Mouse (Mus musculus): Measurements from ENCODE around the gene Ssmem1. TPM values are rescaled to one million over a fixed set of nuclear protein-coding genes. Genes with fewer than 3 reads are reported as not detected.
A peak's percentile ranks its signal among the peaks of the same experiment; 100 is the strongest.

Ssmem1 gene
- polyA plus RNA-seq, 1 experiment from 2014 or later, result 0.37 TPM

DNA sequence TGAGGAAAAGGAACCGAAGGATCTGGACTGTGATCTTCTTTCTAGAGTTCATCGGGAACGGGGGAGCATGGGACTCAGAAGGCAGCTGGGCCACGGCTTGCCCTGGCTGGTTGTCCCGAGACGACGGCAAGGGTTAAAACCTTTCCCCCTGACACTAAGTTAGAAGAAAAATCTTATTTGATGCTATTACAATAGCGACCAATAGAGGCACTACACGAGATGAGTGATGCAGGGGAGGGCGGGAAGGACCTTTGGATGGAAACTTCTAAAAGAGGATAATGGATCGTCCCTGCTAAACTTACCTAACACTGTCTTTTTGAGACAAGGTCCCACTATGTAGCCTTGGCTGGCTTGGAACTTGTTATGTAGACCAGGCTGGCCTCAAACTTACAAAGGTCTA is 10.8 kb downstream of the Ssmem1 start:
- no peak overlapping the region for H3K9ac ChIP-seq (replicated peaks; ENCODE audit: low read length)
- WGBS, result 65% methylated on average over 11 of the region's 11 CpGs
- no peak for ATAC-seq (ENCODE audit: low FRiP score, low TSS enrichment)
- peaks cover 9% of the 10 kb centered on the region for H3K4me1 ChIP-seq (ENCODE audit: insufficient read depth, low read length)
- H3K4me2 ChIP-seq (replicated peaks; ENCODE audit: low read depth, low read length), result no peak overlapping the region
- no peak overlapping the region for H3K4me3 ChIP-seq (ENCODE audit: low read length)
- H3K36me3 ChIP-seq (ENCODE audit: insufficient read depth, low read length), result no peaks in the 10 kb centered on the region
- H3K27ac ChIP-seq (ENCODE audit: low read length), result no peak overlapping the region
- H3K9me3 ChIP-seq (ENCODE audit: low read length), result no peaks in the 10 kb centered on the region
- H3K27me3 ChIP-seq (ENCODE audit: insufficient read depth, low read length), result no peaks in the 10 kb centered on the region

DNA sequence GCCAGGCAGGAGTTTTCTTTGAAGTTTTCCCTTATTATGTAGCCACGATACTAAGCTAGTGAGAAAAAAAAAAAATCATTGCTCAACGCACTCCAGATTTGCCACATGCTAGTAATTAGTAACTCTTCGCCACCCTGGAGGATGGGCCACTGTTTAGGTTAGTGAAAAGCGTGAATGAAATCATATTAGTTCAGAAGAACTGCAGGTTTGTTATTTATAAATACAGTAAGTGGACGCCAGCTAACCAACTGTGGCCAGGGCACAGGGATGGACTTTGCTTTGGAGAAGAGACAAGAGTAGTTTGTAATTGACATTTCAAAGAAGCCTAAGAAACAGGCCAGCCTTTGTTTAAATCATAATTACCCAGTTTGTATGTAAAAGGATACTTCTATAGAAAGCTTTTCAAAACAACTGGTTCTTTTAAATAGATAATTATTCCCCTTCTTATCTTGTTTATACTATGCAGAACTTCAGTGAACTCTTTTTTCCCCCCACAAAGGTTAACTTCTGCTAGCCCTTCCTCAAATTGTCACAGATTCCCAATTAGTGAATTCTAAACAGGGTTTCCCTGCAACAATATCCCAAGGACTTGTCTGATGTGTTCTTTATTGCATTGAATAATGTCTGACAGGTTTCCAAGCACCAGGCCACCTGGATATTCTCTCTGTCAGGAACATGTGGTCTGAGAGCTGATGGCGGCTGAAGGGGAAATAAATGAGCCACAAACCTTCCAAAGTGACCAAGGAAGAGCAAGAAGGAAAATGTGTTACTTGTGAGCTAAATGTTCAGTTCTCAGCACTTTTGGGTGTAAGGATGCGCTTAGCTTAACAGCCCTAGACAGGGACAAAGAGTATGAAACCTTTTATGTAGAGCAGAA is 16.0 kb downstream of the Ssmem1 start:
- WGBS, result 36% methylated on average over 7 of the region's 7 CpGs
- Histone ChIP-seq H3K4me1 (ENCODE audit: insufficient read depth, low read length) (peaks cover 44% of the 10 kb centered on the region), H3K36me3 (ENCODE audit: insufficient read depth, low read length) (no peaks in the 10 kb centered on the region), H3K9ac (replicated peaks; ENCODE audit: low read length) (0 out of 2 replicates have a peak overlapping the region, but pooled peaks have one; percentile 2), H3K27ac (ENCODE audit: low read length) (peak overlapping the region; percentile 96), H3K4me2 (replicated peaks; ENCODE audit: low read depth, low read length) (no peak overlapping the region), H3K27me3 (ENCODE audit: insufficient read depth, low read length) (no peaks in the 10 kb centered on the region), H3K9me3 (ENCODE audit: low read length) (no peaks in the 10 kb centered on the region), H3K4me3 (ENCODE audit: low read length) (no peak overlapping the region)
- ATAC-seq (ENCODE audit: low FRiP score, low TSS enrichment), result no peak

DNA sequence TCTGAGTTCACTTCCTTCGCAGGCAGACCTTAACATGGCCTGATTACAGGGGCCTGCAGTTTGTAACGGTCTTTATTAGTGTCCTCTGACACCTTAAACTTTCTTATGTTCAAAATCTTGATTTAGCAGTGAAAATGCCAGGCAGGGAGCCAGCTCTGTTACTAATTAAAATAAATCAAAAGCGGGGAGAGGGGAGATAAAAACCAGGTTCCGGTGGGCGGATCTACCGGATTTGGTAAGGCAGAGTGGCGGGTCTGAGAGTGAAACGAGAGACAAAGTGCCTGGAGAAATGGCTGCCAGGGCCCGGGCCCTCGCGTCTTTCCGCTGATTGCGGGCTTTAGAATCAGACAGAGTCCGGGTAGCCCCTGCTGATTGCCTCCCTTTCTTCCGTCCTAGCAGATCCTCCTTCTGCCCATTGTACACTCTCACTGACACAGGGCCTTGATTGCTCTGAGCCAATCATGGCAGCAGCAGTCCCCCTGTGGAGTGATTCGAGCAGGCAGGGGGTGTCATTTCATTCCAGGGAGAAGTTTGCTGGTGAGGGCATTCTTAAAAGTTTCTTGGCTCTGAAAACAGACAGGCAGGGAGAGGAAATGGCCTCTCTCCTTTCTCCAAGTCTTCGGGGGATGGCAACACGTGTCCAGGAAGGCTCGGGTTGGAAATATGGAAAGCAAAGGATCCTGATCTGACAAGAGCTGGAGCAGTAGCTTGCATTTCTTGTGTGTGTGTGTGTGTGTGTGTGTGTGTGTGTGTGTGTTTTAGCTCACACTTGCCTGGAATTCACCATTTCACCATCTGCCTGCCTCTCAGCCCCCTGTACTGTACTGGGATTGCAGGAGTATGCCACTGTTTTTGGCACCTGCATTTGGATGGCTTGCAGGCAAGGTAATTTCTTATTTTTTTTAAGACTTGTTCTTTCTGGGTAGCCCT is 17.2 kb downstream of the Ssmem1 start:
- Histone ChIP-seq H3K27me3 (ENCODE audit: insufficient read depth, low read length) (no peaks in the 10 kb centered on the region), H3K4me2 (replicated peaks; ENCODE audit: low read depth, low read length) (peak overlapping the region; percentile 33), H3K4me1 (ENCODE audit: insufficient read depth, low read length) (peaks cover 44% of the 10 kb centered on the region), H3K9ac (replicated peaks; ENCODE audit: low read length) (peak overlapping the region; percentile 65), H3K27ac (ENCODE audit: low read length) (peak overlapping the region; percentile 96), H3K9me3 (ENCODE audit: low read length) (no peaks in the 10 kb centered on the region), H3K36me3 (ENCODE audit: insufficient read depth, low read length) (no peaks in the 10 kb centered on the region), H3K4me3 (ENCODE audit: low read length) (no peak overlapping the region)
- WGBS, result 8% methylated on average over 19 of the region's 19 CpGs
- peak; percentile 47; the same call in 1 of the 2 replicates for ATAC-seq (ENCODE audit: low FRiP score, low TSS enrichment)

GRCm38 (mm10) chr6:30528800-30529199 is 19.2 kb downstream of the Ssmem1 start:
- Histone ChIP-seq H3K27me3 (ENCODE audit: insufficient read depth, low read length) (no peaks in the 10 kb centered on the region), H3K27ac (ENCODE audit: low read length) (peak overlapping the region; percentile 85), H3K4me2 (replicated peaks; ENCODE audit: low read depth, low read length) (no peak overlapping the region), H3K4me3 (ENCODE audit: low read length) (no peak overlapping the region), H3K4me1 (ENCODE audit: insufficient read depth, low read length) (peaks cover 44% of the 10 kb centered on the region), H3K36me3 (ENCODE audit: insufficient read depth, low read length) (no peaks in the 10 kb centered on the region), H3K9ac (replicated peaks; ENCODE audit: low read length) (no peak overlapping the region), H3K9me3 (ENCODE audit: low read length) (no peaks in the 10 kb centered on the region)
- WGBS, result 25% methylated on average over 6 of the region's 6 CpGs
- ATAC-seq (ENCODE audit: low FRiP score, low TSS enrichment), result peak; percentile 46

DNA sequence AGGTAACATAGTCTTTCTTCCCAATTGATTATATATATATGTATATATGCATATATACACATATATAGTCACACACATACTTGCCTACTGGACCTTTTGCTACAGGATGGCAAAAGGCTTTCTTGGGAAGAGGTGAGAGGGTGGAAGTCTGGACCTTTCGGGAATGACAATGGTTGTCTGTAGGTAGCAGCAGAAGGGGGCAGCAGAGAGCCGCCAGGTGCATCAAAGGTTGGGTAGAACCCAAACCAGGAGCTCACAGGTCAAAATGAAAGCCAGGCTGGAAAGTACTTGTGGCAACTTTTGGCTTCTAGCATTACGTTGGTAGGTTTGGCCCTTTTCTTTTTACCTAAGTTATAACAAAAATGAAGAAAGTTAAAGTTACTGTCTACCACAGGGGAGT is 25.7 kb downstream of the Ssmem1 start:
- Histone ChIP-seq H3K36me3 (ENCODE audit: insufficient read depth, low read length) (no peaks in the 10 kb centered on the region), H3K27me3 (ENCODE audit: insufficient read depth, low read length) (no peaks in the 10 kb centered on the region), H3K4me2 (replicated peaks; ENCODE audit: low read depth, low read length) (no peak overlapping the region), H3K4me1 (ENCODE audit: insufficient read depth, low read length) (peaks cover 10% of the 10 kb centered on the region; the same call in 1 of the 2 replicates), H3K9me3 (ENCODE audit: low read length) (no peaks in the 10 kb centered on the region), H3K4me3 (ENCODE audit: low read length) (no peak overlapping the region), H3K9ac (replicated peaks; ENCODE audit: low read length) (no peak overlapping the region), H3K27ac (ENCODE audit: low read length) (no peak overlapping the region)
- no peak for ATAC-seq (ENCODE audit: low FRiP score, low TSS enrichment)
- 62% methylated on average over 3 of the region's 3 CpGs for WGBS

GRCm38 (mm10) chr6:30538240-30538639 is 28.6 kb downstream of the Ssmem1 start:
- H3K27ac ChIP-seq (ENCODE audit: low read length), result peak overlapping the region; percentile 55; the same call in 1 of the 2 replicates
- H3K9ac ChIP-seq (replicated peaks; ENCODE audit: low read length), result peak overlapping the region; percentile 3; the same call in 1 of the 2 replicates
- no peaks in the 10 kb centered on the region for H3K36me3 ChIP-seq (ENCODE audit: insufficient read depth, low read length)
- H3K9me3 ChIP-seq (ENCODE audit: low read length), result no peaks in the 10 kb centered on the region
- no peak for ATAC-seq (ENCODE audit: low FRiP score, low TSS enrichment)
- no peaks in the 10 kb centered on the region for H3K27me3 ChIP-seq (ENCODE audit: insufficient read depth, low read length)
- 51% methylated on average over 10 of the region's 10 CpGs for WGBS
- peaks cover 22% of the 10 kb centered on the region for H3K4me1 ChIP-seq (ENCODE audit: insufficient read depth, low read length)
- no peak overlapping the region for H3K4me2 ChIP-seq (replicated peaks; ENCODE audit: low read depth, low read length)
- H3K4me3 ChIP-seq (ENCODE audit: low read length), result no peak overlapping the region

GRCm38 (mm10) chr6:30538800-30539199 is 29.2 kb downstream of the Ssmem1 start:
- 67% methylated on average over 5 of the region's 5 CpGs for WGBS
- ATAC-seq (ENCODE audit: low FRiP score, low TSS enrichment), result no peak
- Histone ChIP-seq H3K4me3 (ENCODE audit: low read length) (no peak overlapping the region), H3K9ac (replicated peaks; ENCODE audit: low read length) (no peak overlapping the region), H3K9me3 (ENCODE audit: low read length) (no peaks in the 10 kb centered on the region), H3K27me3 (ENCODE audit: insufficient read depth, low read length) (no peaks in the 10 kb centered on the region), H3K36me3 (ENCODE audit: insufficient read depth, low read length) (no peaks in the 10 kb centered on the region), H3K27ac (ENCODE audit: low read length) (peak overlapping the region; percentile 14; the same call in 1 of the 2 replicates), H3K4me2 (replicated peaks; ENCODE audit: low read depth, low read length) (no peak overlapping the region), H3K4me1 (ENCODE audit: insufficient read depth, low read length) (peaks cover 27% of the 10 kb centered on the region)

- H3K9ac ChIP-seq (replicated peaks; ENCODE audit: low read length), result no peak within 1 kb of the TSS
- no peaks in the 10 kb centered on the region for H3K9me3 ChIP-seq (ENCODE audit: low read length)
- peaks cover 46% of the 10 kb centered on the region for H3K4me1 ChIP-seq (ENCODE audit: insufficient read depth, low read length)
- H3K4me2 ChIP-seq (replicated peaks; ENCODE audit: low read depth, low read length), result no peak within 1 kb of the TSS
- no peak for ATAC-seq (ENCODE audit: low FRiP score, low TSS enrichment)
- no peaks in the 10 kb centered on the region for H3K36me3 ChIP-seq (ENCODE audit: insufficient read depth, low read length)
- no peak within 1 kb of the TSS for H3K4me3 ChIP-seq (ENCODE audit: low read length)
- WGBS, result 55% methylated on average over 11 of the region's 11 CpGs
- peak within 1 kb of the TSS; percentile 7; the same call in 1 of the 2 replicates for H3K27ac ChIP-seq (ENCODE audit: low read length)
- H3K27me3 ChIP-seq (ENCODE audit: insufficient read depth, low read length), result no peaks in the 10 kb centered on the region
Observed at GRCm38 (mm10) chr6:30541009-30541799, 31.6 kb downstream of the Ssmem1 start, which contains the start of gene Cpa2. Gene Cpa2 (plus strand): TSS chr6:30541582.

DNA sequence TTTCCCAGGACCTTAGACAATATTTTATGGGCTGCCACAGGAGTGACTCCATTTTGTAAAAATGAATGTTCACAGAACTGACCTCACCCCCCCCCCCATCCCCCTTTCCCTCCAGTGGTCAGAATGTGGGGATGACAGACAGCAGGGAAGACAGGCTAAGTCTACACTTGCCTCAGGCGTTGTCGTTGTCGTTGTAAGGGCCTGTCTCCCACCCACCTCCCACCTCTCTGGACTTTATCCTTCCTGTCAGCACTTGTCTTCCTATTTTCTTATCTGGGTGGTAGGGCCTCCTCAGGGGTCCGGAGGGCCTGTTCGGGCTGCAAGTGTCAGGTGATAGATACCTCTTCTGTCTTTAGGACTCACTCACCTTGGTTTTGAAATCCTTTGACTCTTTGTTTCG is 32.6 kb downstream of the Ssmem1 start:
- H3K4me3 ChIP-seq (ENCODE audit: low read length), result no peak overlapping the region
- no peak overlapping the region for H3K27ac ChIP-seq (ENCODE audit: low read length)
- no peak overlapping the region for H3K9ac ChIP-seq (replicated peaks; ENCODE audit: low read length)
- H3K9me3 ChIP-seq (ENCODE audit: low read length), result no peaks in the 10 kb centered on the region
- peaks cover 55% of the 10 kb centered on the region for H3K4me1 ChIP-seq (ENCODE audit: insufficient read depth, low read length)
- H3K36me3 ChIP-seq (ENCODE audit: insufficient read depth, low read length), result no peaks in the 10 kb centered on the region
- 70% methylated on average over 6 of the region's 6 CpGs for WGBS
- H3K27me3 ChIP-seq (ENCODE audit: insufficient read depth, low read length), result no peaks in the 10 kb centered on the region
- no peak for ATAC-seq (ENCODE audit: low FRiP score, low TSS enrichment)
- H3K4me2 ChIP-seq (replicated peaks; ENCODE audit: low read depth, low read length), result no peak overlapping the region

Measured in kidney, embryonic 16.5 days (tissue).